Mouse (Mus musculus): ENCODE data around the gene Acmsd. TPM values are rescaled to one million over a fixed set of nuclear protein-coding genes. Genes with fewer than 3 reads are reported as not detected.

The Acmsd gene
- polyA plus RNA-seq, 1 experiment from 2014 or later: 0.16 TPM

DNA sequence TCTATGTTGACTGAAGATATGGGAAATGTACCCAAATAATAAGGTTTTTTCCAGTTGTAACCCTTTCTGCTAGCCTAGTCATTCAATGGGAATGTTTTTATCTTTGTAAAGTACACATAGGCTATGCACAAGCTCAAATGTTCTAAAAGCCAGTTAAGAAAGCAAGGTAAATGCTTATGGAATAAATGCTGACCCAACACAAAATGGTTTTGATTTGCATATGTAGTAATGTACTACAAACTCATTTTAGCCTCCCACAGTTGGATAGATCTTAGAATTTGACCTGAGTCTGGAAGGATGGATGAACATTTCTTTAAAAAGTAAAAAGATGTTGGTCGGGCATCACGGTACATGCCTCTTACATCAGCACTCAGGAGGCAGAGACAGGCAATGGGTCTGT, 37.5 kb downstream of the Acmsd start:
- Histone ChIP-seq H3K27me3 (ENCODE audit: control insufficient read depth, insufficient read depth, low read length) (no peaks in the 10 kb centered on the region), H3K4me2 (replicated peaks; ENCODE audit: low read depth, low read length) (no peak overlapping the region), H3K4me1 (ENCODE audit: control insufficient read depth, insufficient read depth, low read length) (no peaks in the 10 kb centered on the region), H3K9ac (replicated peaks; ENCODE audit: low read depth, low read length) (no peak overlapping the region), H3K36me3 (ENCODE audit: control insufficient read depth, insufficient read depth, low read length) (no peaks in the 10 kb centered on the region; the same call in none of the 2 replicates), H3K9me3 (ENCODE audit: control insufficient read depth, low read depth, low read length) (no peaks in the 10 kb centered on the region), H3K4me3 (ENCODE audit: low read depth, low read length) (no peak overlapping the region), H3K27ac (ENCODE audit: low read length) (no peak overlapping the region)
- WGBS: 86% methylated on average over 2 of the region's 2 CpGs
- ATAC-seq (ENCODE audit: insufficient number of reproducible peaks, insufficient read depth, low FRiP score, low read depth): no peak

DNA sequence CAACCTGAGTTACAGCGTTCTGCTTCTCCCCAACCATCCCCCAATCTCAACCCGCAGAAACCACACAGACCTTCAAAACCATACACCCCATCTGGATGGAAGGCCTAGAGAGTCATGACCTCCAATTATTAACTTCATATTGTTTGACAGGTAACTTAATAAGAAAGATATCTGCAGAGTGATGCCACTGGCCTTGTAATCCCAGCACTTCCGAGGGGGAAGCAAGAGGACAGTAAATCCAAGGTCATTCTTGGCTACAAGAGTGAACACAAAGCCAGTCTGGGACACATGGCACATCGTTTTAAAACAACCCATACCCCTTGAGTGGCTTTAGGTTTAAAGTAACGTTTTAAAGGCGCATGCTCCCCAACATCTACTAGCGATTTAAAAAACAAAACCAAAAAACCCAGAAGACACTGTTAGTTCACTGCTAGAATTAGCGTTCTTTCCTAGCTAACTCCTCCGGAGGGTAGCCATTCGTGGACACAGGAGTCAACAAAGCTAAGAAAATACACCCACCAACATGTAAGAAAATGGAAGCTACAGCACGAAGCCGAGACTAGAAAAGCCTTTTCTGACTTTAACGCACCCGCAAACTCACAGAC, 44.1 kb downstream of the Acmsd start:
- Histone ChIP-seq H3K9me3 (ENCODE audit: control insufficient read depth, low read depth, low read length) (no peaks in the 10 kb centered on the region), H3K27me3 (ENCODE audit: control insufficient read depth, insufficient read depth, low read length) (no peaks in the 10 kb centered on the region), H3K4me3 (ENCODE audit: low read depth, low read length) (peak overlapping the region; percentile 93), H3K4me1 (ENCODE audit: control insufficient read depth, insufficient read depth, low read length) (peaks cover 13% of the 10 kb centered on the region; the same call in 1 of the 2 replicates), H3K4me2 (replicated peaks; ENCODE audit: low read depth, low read length) (peak overlapping the region; percentile 67), H3K36me3 (ENCODE audit: control insufficient read depth, insufficient read depth, low read length) (no peaks in the 10 kb centered on the region; the same call in none of the 2 replicates), H3K9ac (replicated peaks; ENCODE audit: low read depth, low read length) (peak overlapping the region; percentile 52), H3K27ac (ENCODE audit: low read length) (peak overlapping the region; percentile 87)
- no peak for ATAC-seq (ENCODE audit: insufficient number of reproducible peaks, insufficient read depth, low FRiP score, low read depth)
- under 1% methylated on average over 14 of the region's 14 CpGs for WGBS

DNA sequence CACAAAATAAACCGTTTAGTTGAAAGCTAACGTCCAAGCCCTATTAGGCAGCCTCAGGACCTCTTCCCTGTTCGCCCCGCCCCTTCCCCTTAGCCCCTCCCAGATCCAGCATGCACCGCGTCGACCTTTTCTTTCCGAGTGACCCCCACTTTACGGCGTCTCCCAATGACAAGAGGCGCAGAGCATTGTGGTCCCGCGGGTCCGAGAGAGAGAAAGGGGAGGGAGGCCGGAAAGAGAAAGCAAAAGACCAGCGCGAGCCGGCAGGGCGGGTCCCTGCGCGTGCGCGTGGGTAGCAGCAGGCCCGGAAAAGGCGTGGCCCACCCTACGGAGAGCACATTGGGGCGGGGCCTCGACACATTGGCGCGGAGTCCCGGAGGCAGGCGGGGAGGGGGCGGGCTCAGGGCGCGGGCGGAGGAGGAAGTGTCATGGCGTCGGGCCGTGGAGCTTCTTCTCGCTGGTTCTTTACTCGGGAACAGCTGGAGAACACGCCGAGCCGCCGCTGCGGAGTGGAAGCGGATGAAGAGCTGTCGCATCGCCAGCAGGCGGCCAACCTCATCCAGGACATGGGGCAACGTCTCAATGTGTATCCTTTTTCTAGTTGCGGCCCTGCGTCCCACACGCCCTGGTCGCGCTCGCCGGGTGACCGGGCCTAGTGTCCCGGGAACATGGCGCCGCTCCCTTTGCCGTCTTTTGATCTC, 44.7 kb downstream of the Acmsd start, which contains the start of gene Ccnt2:
TSS of gene Ccnt2 (plus strand) at position 362 of the 698 bp plus-strand sequence.
- H3K27ac ChIP-seq (ENCODE audit: low read length): peak within 1 kb of the TSS; percentile 95
- peak within 1 kb of the TSS; percentile 86 for H3K9ac ChIP-seq (replicated peaks; ENCODE audit: low read depth, low read length)
- H3K9me3 ChIP-seq (ENCODE audit: control insufficient read depth, low read depth, low read length): no peaks in the 10 kb centered on the region
- no peaks in the 10 kb centered on the region; the same call in none of the 2 replicates for H3K36me3 ChIP-seq (ENCODE audit: control insufficient read depth, insufficient read depth, low read length)
- WGBS: under 1% methylated on average over 59 of the region's 63 CpGs
- ATAC-seq (ENCODE audit: insufficient number of reproducible peaks, insufficient read depth, low FRiP score, low read depth): peak; percentile 98
- peak within 1 kb of the TSS; percentile 76 for H3K4me2 ChIP-seq (replicated peaks; ENCODE audit: low read depth, low read length)
- H3K4me3 ChIP-seq (ENCODE audit: low read depth, low read length): peak within 1 kb of the TSS; percentile 93
- peaks cover 13% of the 10 kb centered on the region; the same call in 1 of the 2 replicates for H3K4me1 ChIP-seq (ENCODE audit: control insufficient read depth, insufficient read depth, low read length)
- H3K27me3 ChIP-seq (ENCODE audit: control insufficient read depth, insufficient read depth, low read length): no peaks in the 10 kb centered on the region

DNA sequence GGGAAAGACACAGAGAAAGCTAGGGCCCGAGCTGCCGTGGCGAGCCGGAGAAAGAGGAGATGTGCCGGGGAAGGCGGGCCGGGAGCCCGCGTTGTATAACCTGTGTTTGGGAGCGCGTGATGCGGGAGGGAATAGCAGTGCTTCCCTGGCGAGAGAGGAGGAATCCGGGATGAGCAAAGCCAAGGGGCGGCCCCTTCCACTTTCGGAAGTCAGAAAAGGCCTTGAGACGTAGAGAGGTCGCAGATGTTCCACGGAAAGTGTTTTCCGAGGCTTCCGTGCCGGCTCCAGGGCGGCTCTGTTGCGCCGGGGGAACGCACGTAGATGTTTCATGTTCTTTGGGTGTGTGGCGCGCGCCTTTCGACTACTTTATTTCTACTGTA, 45.3 kb downstream of the Acmsd start:
- peak overlapping the region; percentile 86 for H3K9ac ChIP-seq (replicated peaks; ENCODE audit: low read depth, low read length)
- H3K36me3 ChIP-seq (ENCODE audit: control insufficient read depth, insufficient read depth, low read length): no peaks in the 10 kb centered on the region; the same call in none of the 2 replicates
- H3K4me1 ChIP-seq (ENCODE audit: control insufficient read depth, insufficient read depth, low read length): peaks cover 15% of the 10 kb centered on the region; the same call in 1 of the 2 replicates
- H3K27me3 ChIP-seq (ENCODE audit: control insufficient read depth, insufficient read depth, low read length): no peaks in the 10 kb centered on the region
- peak overlapping the region; percentile 76 for H3K4me2 ChIP-seq (replicated peaks; ENCODE audit: low read depth, low read length)
- peak overlapping the region; percentile 93 for H3K4me3 ChIP-seq (ENCODE audit: low read depth, low read length)
- H3K27ac ChIP-seq (ENCODE audit: low read length): peak overlapping the region; percentile 95
- H3K9me3 ChIP-seq (ENCODE audit: control insufficient read depth, low read depth, low read length): no peaks in the 10 kb centered on the region
- under 1% methylated on average over 31 of the region's 31 CpGs for WGBS
- 0 out of 2 replicates have a peak, but pooled peaks have one; percentile 1 for ATAC-seq (ENCODE audit: insufficient number of reproducible peaks, insufficient read depth, low FRiP score, low read depth)

DNA sequence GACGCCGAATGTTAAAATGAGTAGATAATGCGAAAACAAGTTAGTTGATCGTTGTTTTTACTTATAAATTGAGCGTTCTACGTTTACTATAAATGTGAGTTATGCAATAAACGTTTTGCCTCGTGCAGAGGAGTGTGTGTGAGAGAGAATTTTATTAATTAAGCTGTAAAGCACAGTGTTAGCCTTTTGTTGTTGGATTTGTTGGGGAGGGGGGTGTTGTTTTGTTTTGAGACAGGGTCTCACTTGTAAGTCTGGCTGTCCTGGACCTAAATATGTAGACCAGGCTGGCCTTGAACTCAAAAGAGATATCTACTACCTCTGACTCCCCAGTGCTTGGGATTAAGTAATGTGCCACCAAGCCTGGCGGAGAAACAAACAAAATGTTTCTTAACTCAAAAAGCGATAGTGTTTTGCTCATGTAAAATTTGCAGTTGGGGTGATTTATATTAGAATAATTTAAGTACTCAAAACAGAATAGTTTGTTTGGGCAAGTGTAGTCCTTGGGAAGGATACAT, 46.0 kb downstream of the Acmsd start:
- Histone ChIP-seq H3K4me2 (replicated peaks; ENCODE audit: low read depth, low read length) (peak overlapping the region; percentile 76), H3K36me3 (ENCODE audit: control insufficient read depth, insufficient read depth, low read length) (no peaks in the 10 kb centered on the region; the same call in none of the 2 replicates), H3K27ac (ENCODE audit: low read length) (no peak overlapping the region), H3K4me1 (ENCODE audit: control insufficient read depth, insufficient read depth, low read length) (peaks cover 22% of the 10 kb centered on the region; the same call in 1 of the 2 replicates), H3K4me3 (ENCODE audit: low read depth, low read length) (peak overlapping the region; percentile 93), H3K9ac (replicated peaks; ENCODE audit: low read depth, low read length) (peak overlapping the region; percentile 86), H3K9me3 (ENCODE audit: control insufficient read depth, low read depth, low read length) (no peaks in the 10 kb centered on the region), H3K27me3 (ENCODE audit: control insufficient read depth, insufficient read depth, low read length) (no peaks in the 10 kb centered on the region)
- ATAC-seq (ENCODE audit: insufficient number of reproducible peaks, insufficient read depth, low FRiP score, low read depth): no peak
- WGBS: 7% methylated on average over 10 of the region's 10 CpGs

GRCm38 (mm10) chr1:127776246-127776645, 47.0 kb downstream of the Acmsd start:
- Histone ChIP-seq H3K4me3 (ENCODE audit: low read depth, low read length) (peak overlapping the region; percentile 93; the same call in 1 of the 2 replicates), H3K27me3 (ENCODE audit: control insufficient read depth, insufficient read depth, low read length) (no peaks in the 10 kb centered on the region), H3K9ac (replicated peaks; ENCODE audit: low read depth, low read length) (no peak overlapping the region), H3K4me1 (ENCODE audit: control insufficient read depth, insufficient read depth, low read length) (peaks cover 22% of the 10 kb centered on the region; the same call in 1 of the 2 replicates), H3K9me3 (ENCODE audit: control insufficient read depth, low read depth, low read length) (no peaks in the 10 kb centered on the region), H3K27ac (ENCODE audit: low read length) (no peak overlapping the region), H3K4me2 (replicated peaks; ENCODE audit: low read depth, low read length) (peak overlapping the region; percentile 76), H3K36me3 (ENCODE audit: control insufficient read depth, insufficient read depth, low read length) (no peaks in the 10 kb centered on the region; the same call in none of the 2 replicates)
- 49% methylated on average over 6 of the region's 6 CpGs for WGBS
- ATAC-seq (ENCODE audit: insufficient number of reproducible peaks, insufficient read depth, low FRiP score, low read depth): no peak

DNA sequence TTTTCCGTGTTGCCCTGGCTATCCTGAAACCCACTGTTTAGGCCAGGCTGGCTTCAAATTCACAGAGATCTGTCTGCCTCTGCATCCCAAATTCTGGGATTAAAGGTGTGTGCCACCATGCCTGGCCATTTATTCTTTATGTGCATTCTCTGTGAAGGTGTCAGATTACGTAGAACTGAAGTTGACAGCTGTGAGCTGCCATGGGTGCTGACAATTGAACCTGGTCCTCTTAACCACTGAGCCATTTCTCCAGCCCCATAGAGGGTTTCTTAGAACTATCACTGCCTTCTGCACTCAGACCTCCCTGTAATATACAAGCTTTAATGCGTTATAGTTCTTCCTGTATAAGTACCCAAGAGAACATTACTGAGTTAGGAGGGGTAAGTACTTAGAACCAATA, 49.4 kb downstream of the Acmsd start:
- Histone ChIP-seq H3K27ac (ENCODE audit: low read length) (no peak overlapping the region), H3K4me2 (replicated peaks; ENCODE audit: low read depth, low read length) (no peak overlapping the region), H3K27me3 (ENCODE audit: control insufficient read depth, insufficient read depth, low read length) (no peaks in the 10 kb centered on the region), H3K4me3 (ENCODE audit: low read depth, low read length) (no peak overlapping the region), H3K4me1 (ENCODE audit: control insufficient read depth, insufficient read depth, low read length) (peaks cover 19% of the 10 kb centered on the region; the same call in 1 of the 2 replicates), H3K9me3 (ENCODE audit: control insufficient read depth, low read depth, low read length) (no peaks in the 10 kb centered on the region), H3K36me3 (ENCODE audit: control insufficient read depth, insufficient read depth, low read length) (no peaks in the 10 kb centered on the region; the same call in 1 of the 2 replicates), H3K9ac (replicated peaks; ENCODE audit: low read depth, low read length) (no peak overlapping the region)
- no peak for ATAC-seq (ENCODE audit: insufficient number of reproducible peaks, insufficient read depth, low FRiP score, low read depth)
- WGBS: 88% methylated on average over 3 of the region's 3 CpGs

GRCm38 (mm10) chr1:127780142-127780541, 50.9 kb downstream of the Acmsd start:
- Histone ChIP-seq H3K4me1 (ENCODE audit: control insufficient read depth, insufficient read depth, low read length) (peaks cover 18% of the 10 kb centered on the region; the same call in 1 of the 2 replicates), H3K9me3 (ENCODE audit: control insufficient read depth, low read depth, low read length) (no peaks in the 10 kb centered on the region), H3K4me3 (ENCODE audit: low read depth, low read length) (no peak overlapping the region), H3K27ac (ENCODE audit: low read length) (no peak overlapping the region), H3K27me3 (ENCODE audit: control insufficient read depth, insufficient read depth, low read length) (no peaks in the 10 kb centered on the region), H3K9ac (replicated peaks; ENCODE audit: low read depth, low read length) (no peak overlapping the region), H3K4me2 (replicated peaks; ENCODE audit: low read depth, low read length) (no peak overlapping the region), H3K36me3 (ENCODE audit: control insufficient read depth, insufficient read depth, low read length) (no peaks in the 10 kb centered on the region; the same call in 1 of the 2 replicates)
- ATAC-seq (ENCODE audit: insufficient number of reproducible peaks, insufficient read depth, low FRiP score, low read depth): no peak
- WGBS: 41% methylated on average over 3 of the region's 3 CpGs

All from stomach, embryonic 14.5 days (tissue).